Mouse (Mus musculus) stomach, embryonic 14.5 days (tissue): ENCODE results near the gene Hadh. TPM values are rescaled to one million over a fixed set of nuclear protein-coding genes. Genes with fewer than 3 reads are reported as not detected.

Experiments
- ATAC-seq: fragments of 200-750 bp; cut with Nextera tagmentation; 2 replicates; pipeline ENCODE4 v1.8.0; 2017; ENCODE audit warnings: low read depth, moderate TSS enrichment; ENCODE audit not compliant: insufficient number of reproducible peaks, insufficient read depth, low FRiP score
- H3K27ac ChIP-seq: fragments of 300-500 bp; sonication (generic); 2 replicates; pipeline ENCODE4 v1.5.1; 2014; ENCODE audit warnings: mild to moderate bottlenecking, low read length, moderate library complexity, mixed read lengths
- H3K27me3 ChIP-seq: fragments of 300-500 bp; sonication (generic); 2 replicates; pipeline ENCODE4 v1.6.1; 2014; ENCODE audit warnings: low read length, control low read depth, mixed read lengths; ENCODE audit not compliant: control insufficient read depth, insufficient read depth
- H3K36me3 ChIP-seq: fragments of 300-500 bp; sonication (generic); 2 replicates; pipeline ENCODE4 v1.6.1; 2014; ENCODE audit warnings: mild to moderate bottlenecking, control low read depth, low read length, moderate library complexity, mixed read lengths; ENCODE audit not compliant: control insufficient read depth, insufficient read depth
- H3K4me1 ChIP-seq: fragments of 300-500 bp; sonication (generic); 2 replicates; pipeline ENCODE4 v1.6.1; 2014; ENCODE audit warnings: low read length, control low read depth, mixed read lengths; ENCODE audit not compliant: control insufficient read depth, insufficient read depth
- H3K4me2 ChIP-seq: fragments of 300-500 bp; sonication (generic); replicated peaks from 2 replicates; pipeline ENCODE4 v1.6.1; 2014; ENCODE audit warnings: low read depth, low read length, control low read depth
- H3K4me3 ChIP-seq: fragments of 300-500 bp; sonication (generic); 2 replicates; pipeline ENCODE4 v1.5.1; 2014; ENCODE audit warnings: low read depth, low read length, control low read depth
- H3K9ac ChIP-seq: fragments of 300-500 bp; sonication (generic); replicated peaks from 2 replicates; pipeline ENCODE4 v1.6.1; 2014; ENCODE audit warnings: low read depth, mild to moderate bottlenecking, control low read depth, low read length, moderate library complexity, mixed read lengths
- H3K9me3 ChIP-seq: fragments of 300-500 bp; sonication (generic); 2 replicates; pipeline ENCODE4 v1.6.1; 2016; ENCODE audit warnings: low read depth, low read length, control low read depth; ENCODE audit not compliant: control insufficient read depth
- WGBS: fragments of 180-500 bp; shearing (Covaris S2); extraction: QIAGEN DNeasy Blood & Tissue Kit; methylation state at CpG from one replicate; pipeline ENCODE4 v1.1.7; 2014; 5-methylcytosine and 5-hydroxymethylcytosine counted together
- polyA plus RNA-seq: library from polyadenylated mRNA; unstranded; fragments of >200 nt; fragmentation: Nextera tagmentation; extraction: Ambion mirVana; gene quantifications from 2 replicates; pipeline ENCODE4 v1.2.1, GENCODE M21; 2014

Hadh gene
- polyA plus RNA-seq, 1 experiment from 2014 or later: 139 TPM

DNA sequence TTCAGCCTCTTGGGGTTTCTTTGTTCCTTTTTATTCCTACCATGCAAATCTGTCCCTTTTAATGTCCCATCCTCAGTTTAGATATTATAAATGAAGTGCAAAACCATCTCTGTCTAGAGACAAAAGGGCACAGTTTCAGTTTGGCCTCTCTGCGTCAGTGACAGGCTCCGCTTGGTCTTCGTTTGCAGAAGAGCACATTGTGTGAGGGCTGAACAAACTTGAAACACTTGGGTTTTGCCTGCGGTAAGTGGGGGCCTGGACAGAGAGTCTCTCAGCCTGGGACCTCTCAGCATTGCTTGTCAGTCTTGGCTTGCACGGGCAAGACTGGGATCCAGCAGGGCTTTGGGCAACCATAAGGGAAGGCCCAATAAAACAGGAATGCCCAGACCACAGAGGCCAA, 85.7 kb downstream of the Hadh start:
- Histone ChIP-seq H3K27ac (no peak overlapping the region), H3K4me2 (no peak overlapping the region), H3K36me3 (no peaks in the 10 kb centered on the region), H3K4me3 (no peak overlapping the region), H3K9ac (no peak overlapping the region), H3K4me1 (0 out of 2 replicates have a peak, but pooled peaks cover 5% of the 10 kb centered on the region), H3K9me3 (no peaks in the 10 kb centered on the region), H3K27me3 (no peaks in the 10 kb centered on the region)
- WGBS: 65% methylated on average over 5 of the region's 5 CpGs
- ATAC-seq: no peak

Other genes starting within 250 kb of the Hadh start
- gene Lef1, start 161.6 kb downstream of the Hadh start, polyA plus RNA-seq: 1.3 and 2.6 TPM in 2 replicates
- gene Cyp2u1, start 31.1 kb upstream of the Hadh start, polyA plus RNA-seq: 2.3 and 3.0 TPM in 2 replicates
- gene Sgms2, start 219.3 kb upstream of the Hadh start, polyA plus RNA-seq: 8.8 and 10.6 TPM in 2 replicates